Mouse (Mus musculus) intestine, postnatal 0 days (tissue): ENCODE results near the gene Kif19a. TPM values are rescaled to one million over a fixed set of nuclear protein-coding genes. Genes with fewer than 3 reads are reported as not detected.

Experiments used
- ATAC-seq: fragments of 200-750 bp; cut with Nextera tagmentation; 2 replicates; pipeline ENCODE4 v1.8.0; 2017; ENCODE audit warnings: mild to moderate bottlenecking, moderate TSS enrichment, moderate library complexity
- H3K27ac ChIP-seq: fragments of 300-500 bp; sonication (generic); 2 replicates; pipeline ENCODE4 v1.5.1; 2014; ENCODE audit warnings: mild to moderate bottlenecking, low read depth, low read length, moderate library complexity
- H3K27me3 ChIP-seq: fragments of 300-500 bp; sonication (generic); replicated peaks from 2 replicates; pipeline ENCODE4 v1.6.1; 2014; ENCODE audit warnings: low read length, mixed read lengths; ENCODE audit not compliant: control insufficient read depth, insufficient read depth
- H3K36me3 ChIP-seq: fragments of 300-500 bp; sonication (generic); 2 replicates; pipeline ENCODE4 v1.6.1; 2014; ENCODE audit warnings: mild to moderate bottlenecking, moderate library complexity; ENCODE audit not compliant: control insufficient read depth, insufficient read depth
- H3K4me1 ChIP-seq: fragments of 300-500 bp; sonication (generic); replicated peaks from 2 replicates; pipeline ENCODE4 v1.6.1; 2014; ENCODE audit warnings: antibody characterized with exemption, low read length, mixed read lengths; ENCODE audit not compliant: control insufficient read depth, insufficient read depth
- H3K4me2 ChIP-seq: fragments of 300-500 bp; sonication (generic); replicated peaks from 2 replicates; pipeline ENCODE4 v1.6.1; 2014; ENCODE audit warnings: low read depth, mild to moderate bottlenecking, moderate library complexity
- H3K4me3 ChIP-seq: fragments of 300-500 bp; sonication (generic); 2 replicates; pipeline ENCODE4 v1.5.1; 2014; ENCODE audit warnings: low read depth, low read length
- H3K9ac ChIP-seq: fragments of 300-500 bp; sonication (generic); 2 replicates; pipeline ENCODE4 v1.6.1; 2014; ENCODE audit warnings: mild to moderate bottlenecking, low read depth, low read length
- H3K9me3 ChIP-seq: fragments of 300-500 bp; sonication (generic); 2 replicates; pipeline ENCODE4 v1.6.1; 2016; ENCODE audit warnings: mixed run types; ENCODE audit not compliant: control insufficient read depth
- CTCF ChIP-seq: sonication (generic); IDR thresholded peaks from 2 replicates; pipeline ENCODE4 v1.5.1; 2016; ENCODE audit warnings: low read depth, mild to moderate bottlenecking, control low read depth, antibody characterized with exemption, moderate library complexity
- WGBS: fragments of 180-500 bp; shearing (Covaris S2); extraction: QIAGEN DNeasy Blood & Tissue Kit; methylation state at CpG from one replicate; pipeline ENCODE4 v1.1.7; 2014; 5-methylcytosine and 5-hydroxymethylcytosine counted together
- polyA plus RNA-seq: library from polyadenylated mRNA; unstranded; fragments of >200 nt; fragmentation: Nextera tagmentation; extraction: Ambion mirVana; gene quantifications from 2 replicates; pipeline ENCODE4 v1.2.1, GENCODE M21; 2015

Gene Kif19a
- polyA plus RNA-seq, 1 experiment from 2014 or later = 0.21 TPM

GRCm38 (mm10) chr11:114787611-114788010, 22.4 kb downstream of the Kif19a start:
- WGBS = 76% methylated on average over 3 of the region's 3 CpGs
- no peak overlapping the region for H3K9ac ChIP-seq

GRCm38 (mm10) chr11:114789061-114789714, 24.0 kb downstream of the Kif19a start:
- peak; percentile 96 for TF ChIP-seq CTCF
- WGBS = 13% methylated on average over 30 of the region's 30 CpGs
- Histone ChIP-seq H3K27ac (no peak overlapping the region), H3K27me3 (peaks cover 84% of the 10 kb centered on the region), H3K4me1 (no peaks in the 10 kb centered on the region), H3K36me3 (no peaks in the 10 kb centered on the region), H3K9ac (no peak overlapping the region), H3K9me3 (no peaks in the 10 kb centered on the region), H3K4me2 (peak overlapping the region; percentile 13; the same call in 1 of the 2 replicates), H3K4me3 (no peak overlapping the region)
- peak; percentile 49; the same call in 1 of the 2 replicates for ATAC-seq

More at GRCm38 (mm10) chr11:114787611-114788010, 22.4 kb downstream of the Kif19a start:
- Histone ChIP-seq H3K4me2 (no peak overlapping the region), H3K4me3 (no peak overlapping the region), H3K27ac (no peak overlapping the region), H3K27me3 (peaks cover 68% of the 10 kb centered on the region), H3K9me3 (no peaks in the 10 kb centered on the region), H3K4me1 (no peaks in the 10 kb centered on the region), H3K36me3 (no peaks in the 10 kb centered on the region)
- no peak for TF ChIP-seq CTCF
- no peak for ATAC-seq

- Histone ChIP-seq H3K9me3 (no peaks in the 10 kb centered on the region), H3K27me3 (peaks cover 86% of the 10 kb centered on the region), H3K4me2 (no peak overlapping the region), H3K9ac (no peak overlapping the region), H3K4me3 (no peak overlapping the region), H3K4me1 (no peaks in the 10 kb centered on the region), H3K36me3 (no peaks in the 10 kb centered on the region), H3K27ac (no peak overlapping the region)
- no peak for TF ChIP-seq CTCF
- WGBS = 63% methylated on average over 9 of the region's 9 CpGs
- no peak for ATAC-seq
Observed at GRCm38 (mm10) chr11:114789716-114790115, 24.5 kb downstream of the Kif19a start.

GRCm38 (mm10) chr11:114790171-114790570, 25.0 kb downstream of the Kif19a start:
- no peak for ATAC-seq
- no peak for TF ChIP-seq CTCF
- 72% methylated on average over 12 of the region's 12 CpGs for WGBS
- H3K27ac ChIP-seq = no peak overlapping the region
- no peaks in the 10 kb centered on the region for H3K4me1 ChIP-seq
- H3K9me3 ChIP-seq = no peaks in the 10 kb centered on the region
- H3K4me3 ChIP-seq = no peak overlapping the region
- H3K27me3 ChIP-seq = peaks cover 82% of the 10 kb centered on the region
- no peaks in the 10 kb centered on the region for H3K36me3 ChIP-seq
- no peak overlapping the region for H3K9ac ChIP-seq
- H3K4me2 ChIP-seq = no peak overlapping the region

GRCm38 (mm10) chr11:114790841-114791240, 25.7 kb downstream of the Kif19a start:
- no peaks in the 10 kb centered on the region for H3K36me3 ChIP-seq
- H3K4me2 ChIP-seq = no peak overlapping the region; the same call in 1 of the 2 replicates
- peak; percentile 36 for TF ChIP-seq CTCF
- H3K27me3 ChIP-seq = peaks cover 75% of the 10 kb centered on the region
- ATAC-seq = no peak
- 33% methylated on average over 4 of the region's 4 CpGs for WGBS
- H3K27ac ChIP-seq = no peak overlapping the region
- H3K9me3 ChIP-seq = no peaks in the 10 kb centered on the region
- H3K9ac ChIP-seq = no peak overlapping the region
- H3K4me1 ChIP-seq = no peaks in the 10 kb centered on the region
- H3K4me3 ChIP-seq = no peak overlapping the region

- H3K27ac ChIP-seq = no peak overlapping the region
- H3K4me1 ChIP-seq = no peaks in the 10 kb centered on the region
- H3K4me2 ChIP-seq = peak overlapping the region; percentile 60
- no peak for TF ChIP-seq CTCF
- H3K4me3 ChIP-seq = peak overlapping the region; percentile 33
- peaks cover 69% of the 10 kb centered on the region for H3K27me3 ChIP-seq
- H3K9me3 ChIP-seq = no peaks in the 10 kb centered on the region
- no peak overlapping the region for H3K9ac ChIP-seq
- 1% methylated on average over 50 of the region's 50 CpGs for WGBS
- no peak for ATAC-seq
- H3K36me3 ChIP-seq = no peaks in the 10 kb centered on the region
Observed at GRCm38 (mm10) chr11:114791351-114791889, 26.2 kb downstream of the Kif19a start.
